Mouse (Mus musculus): ENCODE data around the gene Ccn1. TPM values are rescaled to one million over a fixed set of nuclear protein-coding genes. Genes with fewer than 3 reads are reported as not detected.

Gene Ccn1
- polyA plus RNA-seq, 1 experiment from 2014 or later = 78.7 TPM

DNA sequence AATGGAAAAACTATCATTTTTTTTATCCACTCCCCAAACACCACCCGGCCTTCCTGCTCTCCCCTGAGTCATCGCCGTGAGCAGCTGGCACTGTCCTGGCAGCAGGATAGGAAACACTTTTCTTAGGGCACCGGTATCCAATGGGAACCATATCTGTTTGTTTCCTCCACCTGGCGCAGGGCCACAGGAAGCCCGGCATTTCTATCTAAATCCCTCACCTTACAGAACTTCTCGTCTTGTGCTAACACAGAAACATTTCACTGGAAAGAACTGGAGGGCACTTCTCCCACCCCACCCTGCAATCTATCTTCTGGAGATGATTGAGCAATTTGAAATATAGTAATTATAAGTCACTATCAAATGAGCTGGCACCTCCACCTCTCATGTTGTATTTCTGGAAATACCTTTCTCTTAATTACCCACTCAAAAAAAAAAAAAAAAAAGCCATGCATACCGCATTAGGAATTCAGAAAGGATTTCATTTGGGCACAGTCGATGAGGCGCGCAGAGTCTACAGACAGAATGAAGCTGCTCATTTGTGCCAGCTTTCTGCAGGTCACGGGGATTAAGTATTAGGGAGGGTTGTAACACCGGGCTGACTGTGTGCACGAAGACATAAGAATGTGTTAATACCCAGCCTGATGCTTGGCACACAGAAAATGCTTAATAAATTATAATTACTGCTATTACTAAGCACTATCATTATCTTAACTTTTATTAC, 7.4 kb upstream of the Ccn1 start:
- WGBS = 80% methylated on average over 14 of the region's 14 CpGs
- H3K27me3 ChIP-seq (ENCODE audit: insufficient read depth, poor library complexity, severe bottlenecking) = no peaks in the 10 kb centered on the region
- no peaks in the 10 kb centered on the region for H3K9me3 ChIP-seq
- peak; percentile 73 for DNase-seq (ENCODE audit: low spot score)
- no peak overlapping the region for H3K27ac ChIP-seq
- H3K36me3 ChIP-seq = peaks cover 7% of the 10 kb centered on the region
- peaks cover 26% of the 10 kb centered on the region for H3K4me1 ChIP-seq
- no peak overlapping the region for H3K4me3 ChIP-seq

DNA sequence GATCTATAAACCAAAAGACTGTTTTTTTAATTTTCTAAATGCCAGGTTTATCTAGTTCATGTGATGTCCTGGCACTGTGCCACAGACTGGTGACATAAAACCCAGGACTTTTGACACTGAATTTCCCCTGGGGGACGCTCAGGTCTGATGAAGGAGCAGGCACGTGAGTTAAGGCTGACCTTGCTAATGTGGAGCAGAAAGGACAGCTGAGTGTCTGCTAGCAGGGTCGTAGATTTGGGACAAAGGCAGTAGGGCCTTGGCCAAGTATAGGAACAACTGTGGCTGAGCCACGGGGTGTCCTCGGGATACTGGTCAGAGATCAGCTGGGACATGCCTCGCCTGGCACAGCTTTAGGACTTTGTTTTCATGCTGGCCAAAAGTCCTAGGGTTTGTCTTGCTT, 5.2 kb upstream of the Ccn1 start:
- peaks cover 39% of the 10 kb centered on the region for H3K4me1 ChIP-seq
- DNase-seq (ENCODE audit: low spot score) = peak; percentile 69
- 75% methylated on average over 6 of the region's 6 CpGs for WGBS
- peaks cover 7% of the 10 kb centered on the region for H3K36me3 ChIP-seq
- peak overlapping the region; percentile 97; the same call in 1 of the 2 replicates for H3K27ac ChIP-seq
- H3K27me3 ChIP-seq (ENCODE audit: insufficient read depth, poor library complexity, severe bottlenecking) = no peaks in the 10 kb centered on the region
- no peaks in the 10 kb centered on the region for H3K9me3 ChIP-seq
- no peak overlapping the region for H3K4me3 ChIP-seq

DNA sequence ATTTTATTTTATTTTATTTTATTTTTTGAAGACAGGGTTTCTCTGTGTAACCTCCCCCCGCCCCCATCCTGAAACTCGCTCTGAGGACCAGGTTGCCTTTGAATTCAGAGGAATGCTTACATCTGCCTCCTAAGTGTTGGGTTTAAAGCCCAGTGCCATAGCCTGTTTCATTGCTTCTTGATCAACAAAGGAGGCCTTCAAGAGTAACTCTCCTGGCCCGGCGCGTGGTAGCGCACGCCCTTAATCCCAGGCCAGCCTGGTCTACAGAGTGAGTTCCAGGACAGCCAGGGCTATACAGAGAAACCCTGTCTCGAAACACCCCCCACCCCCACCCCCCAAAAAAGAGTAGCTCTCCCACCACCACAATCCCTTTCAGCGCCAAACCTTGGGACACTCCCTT, 4.2 kb upstream of the Ccn1 start:
- Histone ChIP-seq H3K27ac (peak overlapping the region; percentile 97), H3K4me1 (peaks cover 39% of the 10 kb centered on the region), H3K4me3 (peak overlapping the region; percentile 75)

DNA sequence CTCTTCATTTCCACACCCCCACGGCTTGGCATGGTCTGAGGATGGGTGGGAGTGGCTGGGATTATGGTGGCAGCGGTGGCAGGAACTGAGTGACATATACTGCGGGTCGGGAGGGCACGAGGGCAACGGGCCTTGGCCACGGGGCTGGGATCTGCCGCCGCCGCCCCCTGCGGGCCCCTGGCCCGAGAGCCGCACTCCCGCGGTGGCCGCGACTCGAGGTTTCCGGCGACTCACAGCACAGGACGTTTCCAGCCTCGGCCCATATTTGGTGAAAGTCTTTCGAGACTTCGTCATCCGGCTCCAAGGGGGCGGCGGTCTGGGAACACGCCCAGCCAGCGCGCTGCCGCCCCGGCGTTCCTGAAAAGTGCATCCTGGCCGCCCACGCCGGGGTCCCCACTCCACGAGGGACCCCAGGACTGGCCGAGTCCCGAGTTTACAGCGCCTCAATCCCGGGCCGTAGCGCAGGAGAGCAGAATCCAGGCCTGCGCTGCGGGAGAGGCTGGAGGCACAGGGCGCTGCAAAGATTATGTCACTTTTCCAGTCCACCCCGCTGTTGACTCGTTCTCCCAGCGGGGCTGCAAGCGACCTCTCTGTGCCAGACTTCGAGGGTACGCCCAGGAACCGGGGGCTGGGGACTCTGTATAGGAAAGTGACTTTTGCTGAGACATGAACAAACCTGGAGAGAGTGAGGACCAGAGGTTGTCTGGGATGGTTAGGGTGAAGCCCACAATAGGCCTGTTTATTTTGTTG, 3.6 kb upstream of the Ccn1 start:
- H3K27me3 ChIP-seq (ENCODE audit: insufficient read depth, poor library complexity, severe bottlenecking) = no peaks in the 10 kb centered on the region
- peak overlapping the region; percentile 97 for H3K27ac ChIP-seq
- no peaks in the 10 kb centered on the region for H3K9me3 ChIP-seq
- DNase-seq (ENCODE audit: low spot score) = peak; percentile 96
- H3K36me3 ChIP-seq = peaks cover 11% of the 10 kb centered on the region
- H3K4me3 ChIP-seq = peak overlapping the region; percentile 75
- WGBS = under 1% methylated on average over 53 of the region's 53 CpGs
- peaks cover 43% of the 10 kb centered on the region for H3K4me1 ChIP-seq

More for the DNA sequence above, 4.2 kb upstream of the Ccn1 start:
- Histone ChIP-seq H3K36me3 (peaks cover 7% of the 10 kb centered on the region), H3K27me3 (ENCODE audit: insufficient read depth, poor library complexity, severe bottlenecking) (no peaks in the 10 kb centered on the region), H3K9me3 (no peaks in the 10 kb centered on the region)
- WGBS = 56% methylated on average over 9 of the region's 9 CpGs
- peak; percentile 76 for DNase-seq (ENCODE audit: low spot score)

DNA sequence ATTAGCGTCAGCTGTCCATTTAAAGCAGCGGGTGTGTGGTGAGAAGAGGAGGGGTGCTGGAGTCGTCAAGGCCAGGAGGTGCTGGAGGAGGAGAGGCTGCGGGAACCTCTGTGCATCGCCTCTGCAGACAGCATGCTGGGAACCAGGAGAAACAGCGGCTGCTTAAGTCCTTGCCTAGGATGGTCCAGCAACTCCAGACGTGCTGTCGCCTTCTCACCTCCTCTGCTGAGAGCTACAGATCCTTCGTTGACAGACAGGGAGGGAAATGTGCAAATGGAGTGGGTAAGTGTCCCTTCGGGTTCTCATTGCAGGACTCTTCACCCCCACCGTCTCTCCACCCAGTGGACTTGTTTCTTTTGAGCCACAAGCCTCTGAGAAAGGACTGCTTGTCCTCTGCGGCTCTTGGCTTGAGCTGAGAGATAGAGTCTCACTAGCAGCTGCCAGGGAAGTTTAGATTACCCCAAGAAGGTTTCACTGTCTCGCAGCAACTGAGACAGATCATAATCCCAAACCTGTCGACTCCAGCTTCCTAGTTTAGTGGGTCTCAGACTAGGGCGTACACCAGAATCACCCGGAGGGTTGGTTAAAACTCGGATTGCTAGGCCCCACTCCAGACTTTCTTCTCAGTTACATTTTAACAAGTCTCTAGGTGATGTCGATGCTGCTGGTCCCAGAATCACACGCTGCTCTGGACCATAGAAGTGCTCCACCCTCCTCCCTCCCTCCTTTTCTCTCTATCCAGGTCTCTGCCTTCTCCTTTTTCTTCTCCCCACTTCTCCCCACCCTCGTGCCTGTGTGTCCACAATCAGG, 2.7 kb upstream of the Ccn1 start:
- peaks cover 50% of the 10 kb centered on the region for H3K4me1 ChIP-seq
- 2% methylated on average over 20 of the region's 20 CpGs for WGBS

DNA sequence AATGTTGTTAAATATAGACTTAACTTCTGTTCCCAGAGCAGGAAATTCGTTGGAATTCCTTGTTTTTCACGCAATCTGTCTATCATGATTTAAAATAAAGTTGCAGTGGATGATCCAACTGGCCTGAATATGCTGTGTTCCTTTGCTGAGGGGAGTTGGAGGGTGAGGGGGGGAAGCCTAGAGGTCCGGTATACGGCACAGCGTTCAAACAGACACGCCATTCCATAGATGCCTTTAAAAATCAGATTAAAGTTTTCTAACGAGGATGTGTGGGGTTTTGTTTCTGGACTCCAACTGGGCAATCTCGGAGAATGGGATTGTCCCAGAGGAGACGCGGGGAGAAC, 2.2 kb upstream of the Ccn1 start:
- Histone ChIP-seq H3K27ac (peak overlapping the region; percentile 97), H3K4me1 (peaks cover 56% of the 10 kb centered on the region), H3K4me3 (peak overlapping the region; percentile 75), H3K36me3 (peaks cover 25% of the 10 kb centered on the region), H3K9me3 (no peaks in the 10 kb centered on the region), H3K27me3 (ENCODE audit: insufficient read depth, poor library complexity, severe bottlenecking) (no peaks in the 10 kb centered on the region)
- DNase-seq (ENCODE audit: low spot score) = no peak
- 2% methylated on average over 10 of the region's 10 CpGs for WGBS

More for the DNA sequence above, 2.7 kb upstream of the Ccn1 start:
- peak overlapping the region; percentile 75 for H3K4me3 ChIP-seq
- H3K36me3 ChIP-seq = peaks cover 19% of the 10 kb centered on the region
- H3K9me3 ChIP-seq = no peaks in the 10 kb centered on the region
- DNase-seq (ENCODE audit: low spot score) = peak; percentile 83
- no peaks in the 10 kb centered on the region for H3K27me3 ChIP-seq (ENCODE audit: insufficient read depth, poor library complexity, severe bottlenecking)
- peak overlapping the region; percentile 97 for H3K27ac ChIP-seq

DNA sequence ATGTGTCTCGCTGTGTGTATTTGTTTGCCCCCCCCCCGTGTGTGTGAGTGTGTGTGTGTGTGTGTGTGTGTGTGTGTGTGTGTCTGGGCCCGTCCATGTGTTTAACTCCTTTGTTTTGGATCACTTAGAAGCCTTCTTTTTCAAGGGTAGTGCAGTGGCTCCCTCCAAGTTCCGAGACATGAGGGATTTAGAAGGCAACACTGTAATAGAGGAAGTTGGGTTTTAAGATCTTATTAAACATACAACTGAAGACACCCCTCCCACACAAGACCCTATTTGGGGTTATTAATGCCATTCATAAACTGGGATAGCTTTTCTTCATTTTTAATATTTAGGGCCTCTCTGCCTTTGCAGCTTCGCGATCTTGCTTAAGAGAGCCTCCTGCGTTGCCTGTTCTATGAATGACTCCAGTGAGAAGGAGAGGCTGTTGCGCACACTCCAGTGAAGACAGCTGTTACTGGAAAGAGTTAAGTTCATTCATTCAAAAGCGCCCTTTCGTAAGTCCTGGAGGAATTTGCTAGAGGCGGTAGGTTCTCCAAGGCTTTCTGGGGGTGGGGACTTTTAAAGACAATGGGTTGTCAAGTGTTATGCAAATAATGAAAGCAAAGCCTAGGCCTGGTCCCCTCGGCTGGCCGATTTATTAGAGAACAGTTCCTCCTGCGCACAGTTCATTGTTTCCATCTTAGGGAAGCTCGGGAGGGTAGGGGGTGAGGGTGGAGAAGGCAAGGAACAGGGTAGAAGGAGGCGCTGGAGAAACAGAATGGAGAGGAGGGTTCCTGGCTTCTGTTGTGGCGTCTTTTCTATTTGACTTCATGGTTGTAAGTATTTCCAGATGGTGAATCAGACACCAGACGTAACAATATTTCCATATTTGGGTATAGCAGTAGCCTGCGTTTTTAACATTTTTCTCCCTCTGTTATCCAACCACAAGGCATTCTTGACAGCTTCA, 1.5 kb upstream of the Ccn1 start:
- peak; percentile 77 for DNase-seq (ENCODE audit: low spot score)
- Histone ChIP-seq H3K4me3 (peak overlapping the region; percentile 75), H3K4me1 (peaks cover 57% of the 10 kb centered on the region), H3K9me3 (no peaks in the 10 kb centered on the region), H3K36me3 (peaks cover 26% of the 10 kb centered on the region), H3K27ac (peak overlapping the region; percentile 97), H3K27me3 (ENCODE audit: insufficient read depth, poor library complexity, severe bottlenecking) (no peaks in the 10 kb centered on the region)
- 3% methylated on average over 19 of the region's 19 CpGs for WGBS

DNA sequence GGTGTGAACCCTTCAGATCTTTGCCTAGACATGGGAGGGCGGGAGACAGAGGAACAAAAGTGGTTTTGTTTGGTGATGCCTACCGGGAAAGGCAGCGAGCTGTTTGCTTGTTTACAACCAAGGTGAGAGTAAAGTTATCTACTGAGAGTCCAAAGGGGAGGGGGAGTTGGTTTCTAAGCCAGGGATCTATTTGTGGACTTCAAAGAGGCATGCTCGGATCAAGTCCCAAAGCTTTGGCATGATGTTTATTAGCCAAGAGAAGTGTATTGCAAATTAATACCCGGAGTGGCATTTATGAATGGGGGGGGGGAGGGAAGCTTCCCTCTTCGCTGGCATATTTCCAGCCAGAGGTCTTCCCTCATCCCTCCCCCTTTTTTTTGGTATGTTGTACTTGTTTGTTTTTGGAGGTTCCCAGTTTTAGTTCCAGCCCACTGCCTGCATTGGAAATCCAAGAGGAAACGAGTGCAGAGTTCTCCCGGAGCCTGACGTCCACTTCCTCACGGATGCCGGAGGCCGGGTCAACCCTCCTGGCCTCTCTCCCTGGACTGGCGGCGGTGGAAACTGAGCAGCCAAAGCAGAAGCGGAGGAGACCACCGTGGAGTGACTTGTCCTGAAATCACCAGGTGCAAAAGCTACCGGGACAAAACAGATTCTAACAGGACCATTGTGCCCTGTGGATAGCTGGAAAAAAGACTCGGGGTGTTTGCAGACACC, 674 bp upstream of the Ccn1 start:
- peaks cover 18% of the 10 kb centered on the region for H3K36me3 ChIP-seq

DNA sequence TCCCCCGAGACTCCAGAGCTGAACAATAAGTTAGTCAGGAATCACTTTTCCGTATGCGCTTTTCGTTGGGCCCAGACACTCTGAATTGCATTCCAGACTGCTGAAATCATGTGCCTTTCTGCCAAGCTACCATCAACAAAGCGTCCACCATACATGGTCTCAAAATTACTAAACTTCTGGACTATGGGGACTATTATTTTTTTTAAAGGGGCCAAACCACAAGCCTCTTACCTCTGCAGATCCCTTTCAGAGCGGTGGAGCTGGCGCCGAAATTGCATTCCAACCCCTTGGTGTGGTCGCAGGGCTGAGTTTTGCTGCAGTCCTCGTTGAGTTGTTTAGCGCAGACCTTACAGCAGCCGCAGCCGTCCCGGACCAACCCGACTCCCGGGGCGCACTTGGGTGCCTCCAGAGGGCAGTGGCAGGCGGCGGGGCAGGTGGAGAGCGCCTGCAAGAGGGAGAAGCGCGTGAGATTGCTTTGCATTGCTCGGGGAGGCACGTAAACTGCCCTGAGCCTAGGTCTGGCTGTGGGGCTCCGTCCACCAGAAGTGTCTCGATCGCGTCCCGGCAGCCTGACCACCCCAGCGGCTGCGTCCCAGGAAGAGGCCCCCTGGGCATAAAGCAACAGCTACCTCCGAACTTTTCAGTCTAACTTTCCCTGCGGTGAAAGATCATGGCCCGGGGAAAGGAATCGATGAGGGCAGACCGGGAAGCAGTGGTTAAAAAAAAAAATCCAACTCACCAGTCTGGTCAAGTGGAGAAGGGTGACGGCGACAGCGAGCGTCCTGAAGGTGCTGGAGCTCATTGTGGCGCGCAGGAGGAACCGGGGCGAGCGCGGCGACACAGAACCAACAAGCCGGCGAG, 560 bp downstream of the Ccn1 start:
- Histone ChIP-seq H3K4me1 (peaks cover 56% of the 10 kb centered on the region), H3K4me3 (peak overlapping the region; percentile 75), H3K9me3 (no peaks in the 10 kb centered on the region), H3K36me3 (peaks cover 18% of the 10 kb centered on the region), H3K27ac (peak overlapping the region; percentile 97), H3K27me3 (ENCODE audit: insufficient read depth, poor library complexity, severe bottlenecking) (no peaks in the 10 kb centered on the region)
- under 1% methylated on average over 49 of the region's 49 CpGs for WGBS
- peak; percentile 83 for DNase-seq (ENCODE audit: low spot score)

More for the DNA sequence above, 674 bp upstream of the Ccn1 start:
- peak overlapping the region; percentile 97 for H3K27ac ChIP-seq
- H3K4me1 ChIP-seq = peaks cover 61% of the 10 kb centered on the region
- H3K27me3 ChIP-seq (ENCODE audit: insufficient read depth, poor library complexity, severe bottlenecking) = no peaks in the 10 kb centered on the region
- H3K9me3 ChIP-seq = no peaks in the 10 kb centered on the region
- DNase-seq (ENCODE audit: low spot score) = peak; percentile 85
- peak overlapping the region; percentile 75 for H3K4me3 ChIP-seq
- WGBS = under 1% methylated on average over 18 of the region's 18 CpGs

DNA sequence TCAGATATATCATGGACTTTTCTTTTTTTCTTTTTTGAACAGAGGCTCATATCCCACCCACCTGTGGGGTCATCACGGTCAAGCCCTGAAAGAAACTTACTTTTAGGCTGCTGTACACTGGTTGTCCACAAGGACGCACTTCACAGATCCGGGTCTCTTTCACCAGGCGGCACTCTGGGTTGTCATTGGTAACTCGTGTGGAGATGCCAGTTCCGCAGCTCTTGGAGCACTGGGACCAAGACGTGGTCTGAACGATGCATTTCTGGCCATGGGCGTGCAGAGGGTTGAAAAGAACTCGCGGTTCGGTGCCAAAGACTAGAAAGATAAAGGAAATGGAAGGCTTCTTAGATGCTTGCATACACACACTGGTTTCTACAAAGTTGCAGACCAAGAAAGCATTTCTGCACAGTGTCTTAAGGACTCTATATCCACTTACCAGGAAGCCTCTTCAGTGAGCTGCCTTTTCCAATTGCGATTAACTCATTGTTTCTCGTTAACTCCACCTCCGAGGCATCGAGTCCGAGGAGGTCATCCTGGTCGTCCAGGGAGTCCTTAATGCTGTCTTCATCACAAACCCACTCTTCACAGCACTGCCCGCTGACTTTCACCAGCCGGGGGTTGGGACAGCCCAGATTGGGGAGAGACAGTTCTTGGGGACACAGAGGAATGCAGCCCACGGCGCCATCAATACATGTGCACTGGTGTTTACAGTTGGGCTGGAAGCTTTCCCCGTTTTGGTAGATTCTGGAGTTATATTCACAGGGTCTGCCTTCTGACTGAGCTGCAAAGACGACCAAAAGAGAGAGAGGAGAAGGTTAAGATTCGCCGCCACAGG, 1.5 kb downstream of the Ccn1 start:
- 17% methylated on average over 26 of the region's 26 CpGs for WGBS
- Histone ChIP-seq H3K4me1 (peaks cover 48% of the 10 kb centered on the region), H3K4me3 (peak overlapping the region; percentile 75), H3K36me3 (peaks cover 18% of the 10 kb centered on the region), H3K9me3 (no peaks in the 10 kb centered on the region), H3K27ac (peak overlapping the region; percentile 97), H3K27me3 (ENCODE audit: insufficient read depth, poor library complexity, severe bottlenecking) (no peaks in the 10 kb centered on the region)
- DNase-seq (ENCODE audit: low spot score) = no peak
